Mouse (Mus musculus) granulocyte monocyte progenitor cell, adult 5-6 weeks (primary cell): ENCODE data around the gene Cdkn2aipnl. TPM values are rescaled to one million over a fixed set of nuclear protein-coding genes. Genes with fewer than 3 reads are reported as not detected.

Source experiments
- ATAC-seq: replicated peaks from 2 replicates; pipeline ENCODE4 v1.8.0; 2016; ENCODE audit warnings: mild to moderate bottlenecking, moderate TSS enrichment, inconsistent platforms; ENCODE audit not compliant: poor library complexity, severe bottlenecking
- total RNA-seq, 2 experiments: library from RNA; stranded (forward) in 1 of 2; stranded (reverse) in 1 of 2; fragments of 200-712, 200-1000 nt in 1 of 2; fragments of >200 nt in 1 of 2; fragmentation: Nextera tagmentation in 1 of 2; gene quantifications; 2 replicates each; pipeline ENCODE4 v1.2.3; 2014 to 2017

The Cdkn2aipnl gene
- total RNA-seq, 2 experiments from 2014 or later: 70.1 to 81.1 TPM

GRCm38 (mm10) chr11:51944239-51944638 lies 23.2 kb upstream of the Cdkn2aipnl start:
- ATAC-seq: no peak

- ATAC-seq: no peak
These were observed 21.9 kb upstream of the Cdkn2aipnl start for GRCm38 (mm10) chr11:51945548-51945947.

- no peak for ATAC-seq
These were observed 21.3 kb upstream of the Cdkn2aipnl start for GRCm38 (mm10) chr11:51946144-51946543.

GRCm38 (mm10) chr11:51949155-51949840 lies 18.2 kb upstream of the Cdkn2aipnl start:
- ATAC-seq: no peak

GRCm38 (mm10) chr11:51949919-51950318 lies 17.5 kb upstream of the Cdkn2aipnl start:
- no peak for ATAC-seq

- no peak for ATAC-seq
These were observed 15.5 kb upstream of the Cdkn2aipnl start for GRCm38 (mm10) chr11:51951861-51952420.

- no peak for ATAC-seq
These were observed 11.3 kb upstream of the Cdkn2aipnl start for GRCm38 (mm10) chr11:51956112-51956511.

- ATAC-seq: no peak
These were observed 9.7 kb upstream of the Cdkn2aipnl start for GRCm38 (mm10) chr11:51957760-51958159.

- ATAC-seq: no peak
These were observed 8.0 kb upstream of the Cdkn2aipnl start for GRCm38 (mm10) chr11:51959511-51959910.

- ATAC-seq: no peak
These were observed 7.4 kb upstream of the Cdkn2aipnl start for GRCm38 (mm10) chr11:51960061-51960460.

- peak; percentile 42 for ATAC-seq
These were observed 6.4 kb upstream of the Cdkn2aipnl start for GRCm38 (mm10) chr11:51960967-51961471.

- peak; percentile 81 for ATAC-seq
These were observed 5.7 kb upstream of the Cdkn2aipnl start for GRCm38 (mm10) chr11:51961761-51962160.

- ATAC-seq: no peak
These were observed 5.2 kb upstream of the Cdkn2aipnl start for GRCm38 (mm10) chr11:51962277-51962676.

- no peak for ATAC-seq
These were observed 810 bp upstream of the Cdkn2aipnl start for GRCm38 (mm10) chr11:51966651-51967050.

GRCm38 (mm10) chr11:51968896-51969295 lies 1.4 kb downstream of the Cdkn2aipnl start:
- ATAC-seq: no peak

- ATAC-seq: no peak
These were observed 2.0 kb downstream of the Cdkn2aipnl start for GRCm38 (mm10) chr11:51969511-51969910.

GRCm38 (mm10) chr11:51971644-51972043 lies 4.2 kb downstream of the Cdkn2aipnl start:
- ATAC-seq: no peak

- peak; percentile 3 for ATAC-seq
These were observed 32.3 kb downstream of the Cdkn2aipnl start for GRCm38 (mm10) chr11:51999611-52000289.

GRCm38 (mm10) chr11:52000290-52000962 lies 33.0 kb downstream of the Cdkn2aipnl start, which contains the start of gene Ube2b:
TSS of gene Ube2b (minus strand) at chr11:52000762.
- ATAC-seq: peak; percentile 64

- ATAC-seq: no peak
These were observed 33.9 kb downstream of the Cdkn2aipnl start for GRCm38 (mm10) chr11:52001341-52001740.

GRCm38 (mm10) chr11:52001861-52002260 lies 34.4 kb downstream of the Cdkn2aipnl start:
- ATAC-seq: no peak
